Mouse (Mus musculus) forebrain, embryonic 10.5 days (tissue): Measurements from ENCODE around the gene Hap1. TPM values are rescaled to one million over a fixed set of nuclear protein-coding genes. Genes with fewer than 3 reads are reported as not detected.
"Not testable (repeated sequence)": the region's sequence is repeated elsewhere in the genome, so short reads cannot be mapped to it uniquely, and the experiment has no call there.

Experiments
- DNase-seq: peaks from one replicate; pipeline ENCODE4 v3.0.0-alpha.2; 2017; ENCODE audit warnings: low spot score; ENCODE audit errors: extremely low spot score
- H3K27ac ChIP-seq: fragments of 300-500 bp; sonication (generic); 2 replicates; pipeline ENCODE4 v1.5.1; 2016; ENCODE audit warnings: mild to moderate bottlenecking
- H3K27me3 ChIP-seq: fragments of 300-500 bp; sonication (generic); 2 replicates; pipeline ENCODE4 v1.6.1; 2016; ENCODE audit warnings: mild to moderate bottlenecking; ENCODE audit not compliant: poor library complexity, severe bottlenecking
- H3K36me3 ChIP-seq: fragments of 300-500 bp; sonication (generic); replicated peaks from 2 replicates; pipeline ENCODE4 v1.6.1; 2016; ENCODE audit warnings: mild to moderate bottlenecking, moderate library complexity
- H3K4me1 ChIP-seq: fragments of 300-500 bp; sonication (generic); 2 replicates; pipeline ENCODE4 v1.6.1; 2016
- H3K4me3 ChIP-seq: fragments of 300-500 bp; sonication (generic); 2 replicates; pipeline ENCODE4 v1.5.1; 2016; ENCODE audit warnings: mild to moderate bottlenecking, moderate library complexity
- H3K9me3 ChIP-seq: fragments of 300-500 bp; sonication (generic); 2 replicates; pipeline ENCODE4 v1.6.1; 2016; ENCODE audit warnings: mild to moderate bottlenecking, moderate library complexity
- WGBS: fragments of 180-500 bp; shearing (Covaris S2); methylation state at CpG from one replicate; pipeline ENCODE4 v1.1.7; 2016; 5-methylcytosine and 5-hydroxymethylcytosine counted together
- polyA plus RNA-seq: library from polyadenylated mRNA; unstranded; fragments of >200 nt; fragmentation: Nextera tagmentation; extraction: Ambion mirVana; gene quantifications from 2 replicates; pipeline ENCODE4 v1.2.1, GENCODE M21; 2016

The Hap1 gene
- polyA plus RNA-seq, 1 experiment from 2014 or later = 46.7 TPM

DNA sequence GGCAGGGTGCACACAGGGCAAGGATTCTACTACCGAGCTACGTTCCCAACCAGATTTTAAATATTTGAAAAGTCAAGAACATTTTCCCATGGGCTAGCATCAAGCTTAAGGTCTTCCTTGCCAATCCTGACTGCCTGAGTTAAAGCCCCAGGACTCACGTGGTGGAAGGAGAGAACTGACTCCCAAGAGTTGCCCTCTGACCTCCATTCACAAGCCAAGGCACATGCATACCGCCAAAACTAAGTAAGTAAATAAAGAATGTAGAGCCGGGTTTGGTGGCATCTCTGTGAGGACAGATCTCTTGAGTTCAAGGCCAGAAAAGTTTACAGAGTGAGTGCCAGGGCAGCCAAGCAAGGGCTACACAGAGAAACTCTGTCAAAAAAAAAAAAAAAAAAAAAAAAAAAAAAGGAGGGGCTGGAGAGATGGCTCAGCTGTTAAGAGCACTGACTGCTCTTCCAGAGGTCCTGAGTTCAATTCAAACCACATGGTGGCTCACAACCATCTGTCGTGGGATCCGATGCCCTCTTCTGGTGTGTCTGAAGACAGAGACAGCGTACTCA is 25.0 kb downstream of the Hap1 start:
- DNase-seq, H3K27ac ChIP-seq, H3K27me3 ChIP-seq, H3K36me3 ChIP-seq, H3K4me3 ChIP-seq, H3K9me3 ChIP-seq: not testable (repeated sequence)
- peaks cover 34% of the 10 kb centered on the region for H3K4me1 ChIP-seq
- 64% methylated on average over 8 of the region's 8 CpGs for WGBS

DNA sequence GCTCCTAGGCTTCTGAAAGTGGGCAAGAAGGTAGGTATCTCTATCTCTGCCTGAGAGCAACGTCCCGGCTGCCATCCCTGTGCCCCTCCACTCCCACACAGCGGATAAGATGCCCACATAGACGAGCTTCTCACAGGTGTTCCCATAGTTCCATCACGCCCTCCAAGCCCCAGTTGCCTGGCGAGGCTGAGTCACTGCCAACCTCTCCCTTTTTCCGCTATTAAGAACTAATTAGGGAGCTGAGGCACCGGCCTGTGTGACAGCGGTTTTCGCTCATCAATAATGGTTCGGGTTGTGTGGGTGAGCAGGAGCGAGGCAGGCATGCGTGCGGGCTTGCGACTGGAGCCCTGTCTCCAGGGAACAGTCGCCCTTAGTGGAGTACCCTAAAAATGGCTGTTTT is 25.7 kb downstream of the Hap1 start:
- Histone ChIP-seq H3K36me3 (no peaks in the 10 kb centered on the region), H3K4me1 (peaks cover 31% of the 10 kb centered on the region), H3K9me3 (no peaks in the 10 kb centered on the region), H3K27ac (no peak overlapping the region), H3K27me3 (no peaks in the 10 kb centered on the region), H3K4me3 (no peak overlapping the region)
- DNase-seq = no peak
- WGBS = 70% methylated on average over 16 of the region's 16 CpGs

DNA sequence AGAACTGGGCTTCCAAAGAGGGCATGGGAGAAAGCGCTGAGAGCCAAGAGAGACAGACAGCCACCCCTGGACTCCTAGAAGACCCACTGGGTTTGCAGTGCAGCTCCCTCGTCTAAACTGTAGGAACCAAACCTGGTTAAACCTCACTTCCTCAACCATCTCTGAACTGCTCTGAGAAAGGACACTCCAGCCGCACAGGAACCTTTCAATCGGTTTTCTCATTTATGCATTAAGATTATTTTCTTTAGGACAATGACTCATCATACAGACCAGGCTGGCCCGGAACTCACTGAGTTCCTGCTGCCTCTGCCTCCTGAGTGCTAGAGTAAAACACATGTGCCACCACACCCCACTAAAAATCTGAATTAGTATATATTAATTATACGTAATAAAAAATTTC is 28.2 kb downstream of the Hap1 start:
- H3K4me3 ChIP-seq = no peak overlapping the region
- H3K36me3 ChIP-seq = peaks cover 3% of the 10 kb centered on the region
- peaks cover 17% of the 10 kb centered on the region for H3K4me1 ChIP-seq
- no peaks in the 10 kb centered on the region for H3K27me3 ChIP-seq
- WGBS = 90% methylated on average over 6 of the region's 6 CpGs
- no peak for DNase-seq
- H3K9me3 ChIP-seq = no peaks in the 10 kb centered on the region
- H3K27ac ChIP-seq = no peak overlapping the region

DNA sequence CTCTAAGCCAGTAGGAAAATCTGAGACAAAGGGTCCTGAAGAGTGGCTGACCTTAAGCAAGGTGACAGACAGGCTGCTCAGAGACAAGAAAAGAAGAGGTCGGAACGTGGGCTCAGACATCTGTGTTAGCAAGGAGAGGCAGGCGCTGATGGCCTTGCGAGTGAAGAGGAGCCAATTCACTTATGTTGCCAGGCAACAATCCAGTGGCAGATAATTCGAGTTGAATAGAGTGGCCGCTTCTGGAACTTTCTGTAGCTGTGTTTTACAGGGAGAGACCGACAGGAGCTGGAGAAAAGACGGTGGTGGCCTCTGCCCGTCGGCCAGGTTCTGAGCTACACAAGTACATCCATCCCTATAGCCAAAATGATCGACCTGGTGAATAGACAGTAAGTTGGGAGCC is 28.6 kb downstream of the Hap1 start:
- peaks cover 13% of the 10 kb centered on the region; the same call in 1 of the 2 replicates for H3K4me1 ChIP-seq
- no peak for DNase-seq
- H3K36me3 ChIP-seq = peaks cover 7% of the 10 kb centered on the region
- H3K9me3 ChIP-seq = no peaks in the 10 kb centered on the region
- 86% methylated on average over 11 of the region's 11 CpGs for WGBS
- H3K27me3 ChIP-seq = no peaks in the 10 kb centered on the region
- no peak overlapping the region for H3K27ac ChIP-seq
- H3K4me3 ChIP-seq = no peak overlapping the region

DNA sequence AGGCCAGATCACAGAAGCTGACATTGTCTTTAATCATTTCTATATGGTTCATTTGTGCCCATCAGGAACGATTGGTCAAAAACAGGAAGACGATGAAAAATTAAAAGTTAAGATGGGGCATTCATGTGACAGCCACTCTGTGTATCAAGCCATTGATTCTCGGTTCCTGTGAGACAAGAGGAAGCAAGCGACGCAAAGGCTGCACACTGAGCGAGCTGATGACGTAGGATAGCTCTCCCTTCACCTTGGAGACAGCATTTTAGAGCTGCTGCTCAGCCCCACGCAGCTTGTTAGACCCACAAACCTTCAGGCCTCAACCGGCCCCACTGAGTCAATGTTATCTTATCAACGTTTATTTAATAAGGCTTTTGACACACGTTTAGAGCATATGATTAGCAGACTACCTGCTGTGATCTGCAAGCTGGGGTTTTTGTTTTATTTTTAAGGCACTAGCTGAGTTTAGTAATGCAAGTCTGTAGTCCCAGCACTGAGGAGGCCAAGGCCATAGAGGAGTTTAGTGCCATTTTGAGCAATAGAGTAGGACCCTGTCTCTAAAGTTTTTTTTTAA is 30.8 kb downstream of the Hap1 start:
- H3K36me3 ChIP-seq = peaks cover 28% of the 10 kb centered on the region
- H3K9me3 ChIP-seq = no peaks in the 10 kb centered on the region
- DNase-seq = no peak
- no peaks in the 10 kb centered on the region for H3K27me3 ChIP-seq
- 82% methylated on average over 11 of the region's 11 CpGs for WGBS
- peaks cover 7% of the 10 kb centered on the region; the same call in 1 of the 2 replicates for H3K4me1 ChIP-seq
- H3K27ac ChIP-seq = no peak overlapping the region
- no peak overlapping the region for H3K4me3 ChIP-seq

DNA sequence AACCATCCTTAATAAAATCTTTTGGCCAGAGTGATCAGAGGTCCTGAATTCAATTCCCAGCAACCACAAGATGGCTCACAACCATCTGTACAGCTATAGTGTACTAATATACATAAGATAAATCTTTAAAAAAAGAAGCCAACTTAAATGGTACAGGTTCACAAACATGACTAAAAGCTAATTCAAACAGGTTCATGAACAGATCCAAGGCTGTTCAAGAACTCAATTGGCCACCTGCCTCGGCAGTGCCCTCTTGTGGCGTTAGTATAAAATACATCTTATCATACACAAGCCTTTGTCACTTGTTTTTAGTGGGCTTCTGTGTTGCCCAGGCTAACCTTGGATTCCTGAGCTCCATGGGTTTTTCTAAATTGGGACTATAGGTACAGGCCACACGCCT is 32.4 kb downstream of the Hap1 start:
- Histone ChIP-seq H3K36me3 (peaks cover 28% of the 10 kb centered on the region), H3K27me3 (no peaks in the 10 kb centered on the region), H3K9me3 (no peaks in the 10 kb centered on the region), H3K4me1 (peaks cover 11% of the 10 kb centered on the region), H3K27ac (no peak overlapping the region), H3K4me3 (no peak overlapping the region)
- WGBS = 16% methylated on average over 3 of the region's 3 CpGs
- peak; percentile 62 for DNase-seq

DNA sequence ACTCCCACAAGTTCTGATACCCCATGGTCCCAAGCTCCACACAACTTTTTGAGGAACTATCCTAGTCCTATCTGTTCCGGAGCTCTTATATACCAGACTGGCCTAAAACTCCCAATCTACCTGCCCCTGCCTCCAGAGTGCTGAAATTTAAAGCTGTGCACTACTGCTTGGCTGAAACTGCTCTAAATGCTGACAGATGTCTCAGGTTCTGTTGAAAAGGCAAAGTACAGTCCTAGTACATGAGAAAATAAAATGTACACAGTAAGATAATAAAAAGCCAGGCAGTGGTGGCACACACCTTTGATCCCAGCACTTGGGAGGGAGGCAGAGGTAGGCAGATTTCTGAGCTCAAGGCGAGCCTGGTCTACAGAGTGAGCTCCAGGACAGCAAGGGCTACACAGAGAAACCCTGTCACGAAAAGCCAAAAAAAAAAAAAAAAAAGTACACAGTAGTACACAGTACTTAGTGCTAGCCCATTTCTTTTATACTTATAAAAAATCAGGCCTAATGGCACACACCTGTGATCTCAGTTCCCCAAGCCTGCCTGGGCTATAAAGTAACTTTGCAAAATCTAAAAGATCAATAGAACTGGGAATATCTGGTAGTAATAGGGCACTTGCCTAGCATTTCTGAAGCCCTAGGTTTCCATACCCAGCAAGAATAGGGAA is 33.2 kb downstream of the Hap1 start:
- no peak overlapping the region for H3K27ac ChIP-seq
- peaks cover 11% of the 10 kb centered on the region for H3K4me1 ChIP-seq
- H3K36me3 ChIP-seq = peaks cover 28% of the 10 kb centered on the region
- no peak for DNase-seq
- WGBS = 67% methylated on average over 3 of the region's 3 CpGs
- no peaks in the 10 kb centered on the region for H3K9me3 ChIP-seq
- no peaks in the 10 kb centered on the region for H3K27me3 ChIP-seq
- H3K4me3 ChIP-seq = peak overlapping the region; percentile 12; the same call in 1 of the 2 replicates

DNA sequence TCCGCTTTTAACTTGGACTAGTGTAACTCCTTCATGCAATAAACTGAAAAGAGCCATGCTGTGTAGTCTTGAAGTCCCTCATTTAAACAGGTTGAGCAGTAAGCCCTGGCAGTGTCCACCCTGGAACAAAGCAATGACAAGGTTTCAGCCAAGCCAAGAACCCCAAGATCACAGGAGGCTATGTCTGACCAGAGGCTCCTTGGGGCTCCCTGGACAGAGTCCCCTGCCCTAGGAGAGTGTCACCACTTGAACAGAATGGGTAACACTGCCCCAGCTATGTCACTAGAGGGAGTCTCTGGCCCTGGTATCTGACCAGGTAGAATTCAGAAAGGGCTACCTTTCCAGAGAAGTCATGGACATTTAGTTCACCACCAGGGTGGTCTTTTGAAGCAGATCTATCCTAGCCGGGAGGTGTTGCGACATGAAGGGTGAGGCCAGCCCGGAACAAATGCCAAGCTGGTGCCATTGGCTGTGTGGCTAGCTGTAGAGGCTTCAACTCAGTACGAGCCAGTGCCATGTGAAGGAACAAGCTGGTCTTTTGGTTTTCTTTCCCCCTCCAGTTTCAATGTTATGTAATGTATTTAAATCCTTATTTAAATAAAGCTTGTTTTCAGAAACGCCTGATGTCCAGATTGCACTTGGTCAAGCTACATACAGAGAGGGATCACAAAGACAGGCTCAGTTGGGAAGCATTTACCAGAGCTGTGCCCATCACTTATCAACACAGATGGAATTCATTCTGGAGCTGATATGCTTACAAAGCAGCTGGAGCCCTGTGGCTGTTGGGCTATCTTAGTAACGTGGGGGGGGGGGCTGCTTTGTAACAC is 34.2 kb downstream of the Hap1 start:
- H3K4me3 ChIP-seq = peak overlapping the region; percentile 12; the same call in 1 of the 2 replicates
- 85% methylated on average over 7 of the region's 7 CpGs for WGBS

DNA sequence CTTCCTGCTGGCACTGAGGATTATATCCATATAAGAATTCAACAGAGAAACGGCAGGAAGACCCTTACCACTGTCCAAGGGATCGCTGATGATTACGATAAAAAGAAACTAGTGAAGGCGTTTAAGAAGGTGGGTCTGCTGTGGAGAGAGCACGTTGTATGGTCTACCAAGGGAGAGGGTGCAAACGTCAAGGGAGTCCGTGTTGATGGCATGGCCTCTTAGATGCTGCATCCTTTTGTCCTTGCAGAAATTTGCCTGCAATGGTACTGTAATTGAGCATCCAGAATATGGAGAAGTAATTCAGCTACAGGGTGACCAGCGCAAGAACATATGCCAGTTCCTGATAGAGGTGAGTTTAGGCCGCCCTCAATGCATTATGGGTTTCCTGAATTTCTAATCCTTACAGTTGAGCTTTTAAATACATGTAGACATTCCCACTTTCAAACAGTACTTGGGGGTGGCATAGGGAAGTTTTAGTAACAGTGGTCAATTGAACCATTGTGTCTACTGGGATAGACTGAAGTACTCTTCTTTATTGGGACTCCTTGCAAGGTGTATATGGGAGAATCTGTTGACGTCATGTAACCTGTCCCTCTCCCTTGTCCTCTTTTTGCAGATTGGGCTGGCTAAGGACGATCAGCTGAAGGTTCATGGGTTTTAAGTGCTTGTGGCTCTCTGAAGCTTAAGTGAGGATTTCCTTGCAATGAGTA is 35.1 kb downstream of the Hap1 start:
- peaks cover 28% of the 10 kb centered on the region for H3K36me3 ChIP-seq
- not testable (repeated sequence) for H3K27me3 ChIP-seq, H3K9me3 ChIP-seq, DNase-seq
- 21% methylated on average over 11 of the region's 11 CpGs for WGBS
- H3K27ac ChIP-seq = peak overlapping the region; percentile 96
- H3K4me3 ChIP-seq = peak overlapping the region; percentile 65
- peaks cover 11% of the 10 kb centered on the region for H3K4me1 ChIP-seq

More for the DNA sequence above, 34.2 kb downstream of the Hap1 start:
- not testable (repeated sequence) for H3K27me3 ChIP-seq, DNase-seq, H3K27ac ChIP-seq, H3K9me3 ChIP-seq
- Histone ChIP-seq H3K36me3 (peaks cover 28% of the 10 kb centered on the region), H3K4me1 (peaks cover 11% of the 10 kb centered on the region)

DNA sequence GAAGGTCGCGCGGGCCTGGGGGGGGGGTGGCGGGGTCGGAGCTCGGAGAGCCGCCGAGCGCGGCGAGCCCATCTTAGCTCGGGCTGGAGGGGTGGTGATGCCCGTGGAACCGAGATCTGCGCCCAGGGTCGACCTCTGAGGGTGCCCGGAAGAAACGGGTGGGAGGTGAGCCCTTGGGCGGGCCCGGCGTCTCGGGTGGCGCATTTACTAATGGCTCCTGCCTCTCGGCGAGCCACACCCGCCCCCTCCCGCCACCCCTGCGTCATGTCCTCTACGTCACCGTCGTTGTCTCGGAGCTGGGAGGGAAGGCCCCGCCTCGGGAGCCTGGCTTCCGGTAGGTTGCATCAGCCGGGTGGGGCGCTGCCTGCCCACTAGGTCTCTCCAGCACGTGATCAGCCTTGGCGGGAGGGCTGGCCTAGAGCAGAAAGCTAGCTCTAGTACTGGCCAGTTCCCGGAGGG is 35.7 kb downstream of the Hap1 start:
- Histone ChIP-seq H3K27me3 (no peaks in the 10 kb centered on the region), H3K36me3 (peaks cover 28% of the 10 kb centered on the region), H3K4me1 (peaks cover 11% of the 10 kb centered on the region), H3K4me3 (peak overlapping the region; percentile 65), H3K27ac (peak overlapping the region; percentile 96), H3K9me3 (no peaks in the 10 kb centered on the region)
- DNase-seq = peak; percentile 98
- WGBS = under 1% methylated on average over 40 of the region's 40 CpGs

DNA sequence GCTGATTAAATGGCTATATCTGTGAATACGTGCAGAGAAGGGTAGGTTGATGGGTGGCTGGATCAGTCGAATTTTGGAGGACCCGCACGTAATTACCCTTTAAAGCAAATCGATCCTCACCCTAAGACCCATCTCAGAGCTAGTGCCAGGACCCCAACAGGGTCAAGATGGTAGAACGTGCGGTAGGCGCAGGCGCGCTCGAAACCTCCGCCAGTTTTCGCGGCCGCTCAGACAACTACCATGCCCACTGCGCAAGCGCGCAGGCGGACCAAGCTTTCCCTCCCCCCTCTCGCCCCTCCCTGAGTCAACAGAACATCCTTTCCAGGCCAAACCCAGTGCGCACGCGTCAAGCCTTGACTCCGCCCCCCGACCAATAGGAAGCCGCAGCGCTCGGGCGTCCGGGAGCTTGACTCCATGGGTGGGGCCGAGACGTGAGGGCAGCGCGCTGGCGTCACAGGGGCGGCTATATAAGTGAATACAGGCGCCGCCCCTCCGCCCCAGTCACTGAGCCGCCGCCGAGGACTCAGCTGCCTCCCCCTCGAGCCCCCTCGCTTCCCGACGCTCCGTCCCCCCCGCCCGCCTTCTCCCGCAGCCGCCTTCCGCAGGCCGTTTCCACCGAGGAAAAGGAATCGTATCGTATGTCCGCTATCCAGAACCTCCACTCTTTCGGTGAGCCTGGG is 36.3 kb downstream of the Hap1 start, which contains the start of gene Eif1:
TSS of gene Eif1 (plus strand) at position 394 of the 680 bp plus-strand sequence.
- Histone ChIP-seq H3K9me3 (no peaks in the 10 kb centered on the region), H3K4me1 (peaks cover 11% of the 10 kb centered on the region), H3K4me3 (peak within 1 kb of the TSS; percentile 65), H3K27ac (peak within 1 kb of the TSS; percentile 96), H3K27me3 (no peaks in the 10 kb centered on the region), H3K36me3 (peaks cover 28% of the 10 kb centered on the region)
- DNase-seq = peak; percentile 100
- WGBS = under 1% methylated on average over 53 of the region's 58 CpGs
